In the genomic region with DNA sequence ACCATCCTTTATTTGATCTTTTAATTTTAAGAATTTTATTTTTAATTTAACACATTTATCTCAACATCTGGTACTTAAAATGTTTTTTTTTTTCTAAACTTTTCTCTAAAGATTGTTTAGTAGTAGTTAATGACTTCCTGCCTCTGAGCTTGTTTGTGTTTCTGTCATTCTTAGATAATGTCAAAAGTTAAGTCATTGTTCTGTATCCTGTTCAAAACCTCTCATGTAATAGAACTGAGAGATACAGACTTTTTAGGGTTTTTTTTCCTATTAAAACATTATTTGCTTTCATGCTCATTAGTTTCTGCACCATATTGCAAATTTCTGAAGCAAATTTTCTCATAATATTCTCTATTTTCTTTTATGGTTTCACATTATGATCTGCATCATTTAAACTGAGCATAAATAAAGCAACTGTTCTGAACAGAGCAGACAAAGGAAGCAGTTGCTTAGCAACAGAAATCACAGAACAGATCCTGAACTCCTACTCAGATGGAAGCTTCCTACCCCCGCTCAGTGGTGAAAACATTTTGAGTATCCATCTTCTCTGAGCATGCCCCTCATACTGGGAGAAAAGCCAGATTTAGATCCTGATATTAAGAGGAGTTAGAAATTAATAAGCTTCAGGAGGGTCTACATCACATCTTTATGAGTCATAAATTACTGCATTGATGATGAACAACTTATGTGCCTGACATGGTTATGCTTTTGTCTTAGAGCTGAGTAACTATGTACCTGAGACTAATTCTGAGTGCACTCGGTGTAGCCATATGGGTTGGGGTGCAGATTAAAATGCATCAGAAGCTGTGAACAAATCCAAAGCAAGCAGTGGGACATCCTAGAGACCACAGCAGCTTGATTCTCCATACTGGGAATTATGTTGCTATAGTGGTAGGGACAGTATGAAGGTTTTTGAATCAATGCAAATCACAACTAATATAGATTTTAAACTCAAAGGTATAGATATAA, we compare ENCODE assay signal across 10 mouse cellular contexts.
A peak's percentile ranks its signal among the peaks of the same experiment; 100 is the strongest.
DNase-seq lines count a peak whose midpoint lies in the region; ATAC-seq and TF ChIP-seq lines count a peak whose summit lies in the region.
"Had no signal": no experiment of that assay in that cellular context is flagged by ENCODE, and none has a peak within 500 bp of the region (broad histone marks: within the 10 kb centered on the region; RNA-seq: fewer than 3 reads in every experiment).

No protein-coding gene starts in this region.

- H3K27me3 ChIP-seq in forebrain, embryonic 14.5 days (replicated peaks; ENCODE audit: control insufficient read depth, insufficient read depth, low read length): no peaks in the 10 kb centered on the region
- H3K27me3 ChIP-seq in midbrain, embryonic 16.5 days (ENCODE audit: control insufficient read depth, insufficient read depth, low read depth, low read length): no peaks in the 10 kb centered on the region
- H3K27me3 ChIP-seq in intestine, embryonic 16.5 days (replicated peaks; ENCODE audit: control insufficient read depth, insufficient read depth, low read length): no peaks in the 10 kb centered on the region

- no peak overlapping the region for H3K4me2 ChIP-seq in forebrain, embryonic 14.5 days (ENCODE audit: low read length)
- H3K4me2 ChIP-seq in midbrain, embryonic 16.5 days (ENCODE audit: low read length): 0 out of 2 replicates have a peak overlapping the region, but pooled peaks have one; percentile 3
- H3K4me2 ChIP-seq in intestine, embryonic 16.5 days (ENCODE audit: low read depth, low read length): no peak overlapping the region

- H3K4me1 ChIP-seq in forebrain, embryonic 14.5 days (ENCODE audit: control insufficient read depth, insufficient read depth, low read length): 0 out of 2 replicates have a peak, but pooled peaks cover 2% of the 10 kb centered on the region
- H3K4me1 ChIP-seq in midbrain, embryonic 16.5 days (ENCODE audit: control insufficient read depth, insufficient read depth, low read length): peaks cover 2% of the 10 kb centered on the region; the same call in 1 of the 2 replicates
- no peaks in the 10 kb centered on the region for H3K4me1 ChIP-seq in intestine, embryonic 16.5 days (ENCODE audit: control insufficient read depth, insufficient read depth, low read length)
- H3K4me1 ChIP-seq: limb, embryonic 10.5 days had no signal

- no peaks in the 10 kb centered on the region for H3K9me3 ChIP-seq in forebrain, embryonic 14.5 days (replicated peaks; ENCODE audit: control insufficient read depth, low read length)
- no peaks in the 10 kb centered on the region for H3K9me3 ChIP-seq in midbrain, embryonic 16.5 days (replicated peaks; ENCODE audit: control insufficient read depth, low read length, poor library complexity, severe bottlenecking)
- no peaks in the 10 kb centered on the region for H3K9me3 ChIP-seq in intestine, embryonic 16.5 days (ENCODE audit: control insufficient read depth, low read length)
- H3K9me3 ChIP-seq: limb, embryonic 10.5 days had no signal

- no peaks in the 10 kb centered on the region for H3K36me3 ChIP-seq in forebrain, embryonic 14.5 days (ENCODE audit: control insufficient read depth, insufficient read depth, low read length)
- no peaks in the 10 kb centered on the region for H3K36me3 ChIP-seq in midbrain, embryonic 16.5 days (ENCODE audit: control insufficient read depth, insufficient read depth, low read length)
- no peaks in the 10 kb centered on the region for H3K36me3 ChIP-seq in intestine, embryonic 16.5 days (ENCODE audit: control insufficient read depth, insufficient read depth, low read length)
- H3K36me3 ChIP-seq: limb, embryonic 10.5 days had no signal

- intact Hi-C loops in heart, postnatal 25 days (cut with DNase I): no loop called here

- ATAC-seq in forebrain, embryonic 14.5 days: peak; percentile 89
- ATAC-seq in midbrain, embryonic 16.5 days: peak; percentile 98
- ATAC-seq in intestine, embryonic 16.5 days: no peak

- whole genome bisulfite sequencing in forebrain, embryonic 14.5 days: 29% methylated on average over 2 of the region's 2 CpGs
- WGBS in midbrain, embryonic 16.5 days: 22% methylated on average over 2 of the region's 2 CpGs
- 62% methylated on average over 2 of the region's 2 CpGs for WGBS in intestine, embryonic 16.5 days

- no peak for TF ChIP-seq CTCF in brain, embryonic 14.5 days (IDR thresholded peaks at IDR 0.05; ENCODE audit: borderline replicate concordance, extremely low read depth, insufficient read depth, insufficient read length)

- peak overlapping the region; percentile 27; the same call in 1 of the 2 replicates for H3K27ac ChIP-seq in forebrain, embryonic 14.5 days (ENCODE audit: low read depth, low read length)
- peak overlapping the region; percentile 76 for H3K27ac ChIP-seq in midbrain, embryonic 16.5 days (ENCODE audit: low read length)
- no peak overlapping the region for H3K27ac ChIP-seq in intestine, embryonic 16.5 days (ENCODE audit: low read length)
- H3K27ac ChIP-seq: limb, embryonic 10.5 days had no signal

- TF ChIP-seq POLR2A in brain, embryonic 14.5 days (IDR thresholded peaks at IDR 0.05; ENCODE audit: borderline replicate concordance, extremely low read depth, insufficient read depth, insufficient read length, poor library complexity, severe bottlenecking): no peak

- peak; percentile 89 for DNase-seq in brain, embryonic 14.5 days (ENCODE audit: low read depth)
- peak; percentile 87 for DNase-seq in forebrain, embryonic 14.5 days (ENCODE audit: low spot score)
- peak; percentile 51 to 78 for DNase-seq in layer of hippocampus, adult 8-10 months (ENCODE audit: low spot score in 2 of 2)
- no peak for DNase-seq in heart, postnatal 25 days (ENCODE audit: low spot score)
- DNase-seq in spleen, postnatal 10 days (ENCODE audit: low spot score in 2 of 2): no peak
- DNase-seq in cerebellum, adult 8-10 months: no peak
- DNase-seq: lung, postnatal 36 days had no signal

- H3K4me3 ChIP-seq in forebrain, embryonic 14.5 days (ENCODE audit: low read depth, low read length): no peak overlapping the region
- H3K4me3 ChIP-seq in midbrain, embryonic 16.5 days (ENCODE audit: low read depth, low read length): no peak overlapping the region
- H3K4me3 ChIP-seq in intestine, embryonic 16.5 days (ENCODE audit: low read length): no peak overlapping the region
- H3K4me3 ChIP-seq: limb, embryonic 10.5 days had no signal

- H3K9ac ChIP-seq in forebrain, embryonic 14.5 days (ENCODE audit: low read length): no peak overlapping the region
- no peak overlapping the region for H3K9ac ChIP-seq in midbrain, embryonic 16.5 days (ENCODE audit: low read depth, low read length)
- no peak overlapping the region for H3K9ac ChIP-seq in intestine, embryonic 16.5 days (ENCODE audit: low read depth, low read length)

Comparison
In these comparisons a context has a peak if more than half of its experiments do, and no peak if none do; other contexts are left out.
1. DNase-seq: peak in brain, embryonic 14.5 days (single experiment), forebrain, embryonic 14.5 days (single experiment) and layer of hippocampus, adult 8-10 months (2 of 2); none in heart, postnatal 25 days (single experiment), spleen, postnatal 10 days (0 of 2) and cerebellum, adult 8-10 months (single experiment).